Mouse (Mus musculus) naive thymus-derived CD4-positive, alpha-beta T cell, adult 5 months (primary cell): Measurements from ENCODE around the gene Cav3. TPM values are rescaled to one million over a fixed set of nuclear protein-coding genes. Genes with fewer than 3 reads are reported as not detected.

Source experiments
- polyA plus RNA-seq: library from polyadenylated mRNA; unstranded; fragments of 100-300 nt; shearing (Covaris generic); gene quantifications from one replicate; pipeline ENCODE4 v1.2.1, GENCODE M21; 2017

The Cav3 gene
- polyA plus RNA-seq, result not detected

GRCm38 (mm10) chr6:112459341-112459749, at the start of gene Cav3:
Cav3 (plus strand) TSS chr6:112459505.

GRCm38 (mm10) chr6:112489910-112490559, 30.7 kb downstream of the Cav3 start, which contains the start of gene Oxtr:
Oxtr (minus strand) TSS chr6:112489943.

Other genes starting within 250 kb of the Cav3 start
- gene Lmcd1, start 185.7 kb upstream of the Cav3 start, polyA plus RNA-seq, result not detected
- not detected for gene Ssu2, start 71.5 kb upstream of the Cav3 start, polyA plus RNA-seq
- gene Oxtr, start 30.4 kb downstream of the Cav3 start, polyA plus RNA-seq, result not detected
- 79.1 TPM for gene Rad18, start 237.2 kb downstream of the Cav3 start, polyA plus RNA-seq